Mouse (Mus musculus): ENCODE data around the gene Ttc24.

- no peak for TF ChIP-seq ZC3H11A (IDR thresholded peaks at IDR 0.05; ENCODE audit: borderline replicate concordance, low read depth, low read length)
- TF ChIP-seq CHD2 (IDR thresholded peaks at IDR 0.05; ENCODE audit: low read depth, low read length), result no peak
- no peak for TF ChIP-seq MAFK (IDR thresholded peaks at IDR 0.05; ENCODE audit: insufficient read depth, low read depth, low read length)
- TF ChIP-seq HCFC1 (IDR thresholded peaks at IDR 0.05; ENCODE audit: borderline replicate concordance, insufficient read depth, low read length), result no peak
- no peak for TF ChIP-seq ZNF384 (IDR thresholded peaks at IDR 0.05; ENCODE audit: low read depth, low read length)
Measured at GRCm38 (mm10) chr3:88090106-88090505, 12.0 kb upstream of the Ttc24 start.
